Mouse (Mus musculus): Measurements from ENCODE around the gene Oprd1.

Gene Oprd1

DNA sequence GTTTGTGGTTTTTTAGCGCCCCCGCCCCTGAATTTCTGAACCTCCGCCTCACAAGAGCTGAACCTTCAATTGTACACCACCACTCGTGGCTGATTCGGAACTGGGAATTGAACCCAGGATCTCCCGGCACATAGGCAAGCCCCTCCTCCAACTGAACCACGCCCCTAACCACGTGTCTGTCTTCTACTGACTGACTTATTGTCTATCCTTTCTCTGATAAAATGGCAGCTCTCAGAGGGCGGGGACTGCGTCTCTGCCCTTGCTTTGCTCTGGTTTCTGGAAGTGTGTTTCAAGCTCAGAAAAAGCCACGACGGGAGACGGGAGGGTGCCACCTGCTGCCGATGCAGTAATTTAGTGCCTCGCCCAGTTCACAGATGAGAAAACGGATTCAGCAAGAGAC, 10.4 kb downstream of the Oprd1 start:
- DNase-seq (ENCODE audit: low spot score in 2 of 2), result no peak

DNA sequence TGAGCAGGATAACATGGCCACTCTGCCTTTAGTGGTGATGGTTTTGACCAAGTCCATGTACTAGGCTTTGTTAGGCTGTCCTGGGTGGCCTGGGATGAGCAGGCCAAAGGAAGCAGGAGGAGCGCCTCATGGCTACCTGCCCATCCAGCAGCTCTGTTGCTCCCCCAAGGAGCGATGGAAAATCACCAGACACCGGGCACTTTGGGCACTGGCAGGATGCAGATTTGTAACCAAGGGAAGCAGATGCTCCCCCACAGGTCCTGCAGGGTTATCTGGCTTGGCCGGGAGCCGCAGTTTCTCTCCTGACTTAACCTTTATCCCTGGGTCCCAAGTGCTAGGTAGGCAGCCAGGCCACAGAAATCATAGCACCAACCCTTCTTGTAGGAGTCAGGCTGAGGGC, 10.9 kb downstream of the Oprd1 start:
- DNase-seq (ENCODE audit: low spot score in 2 of 2), result no peak

DNA sequence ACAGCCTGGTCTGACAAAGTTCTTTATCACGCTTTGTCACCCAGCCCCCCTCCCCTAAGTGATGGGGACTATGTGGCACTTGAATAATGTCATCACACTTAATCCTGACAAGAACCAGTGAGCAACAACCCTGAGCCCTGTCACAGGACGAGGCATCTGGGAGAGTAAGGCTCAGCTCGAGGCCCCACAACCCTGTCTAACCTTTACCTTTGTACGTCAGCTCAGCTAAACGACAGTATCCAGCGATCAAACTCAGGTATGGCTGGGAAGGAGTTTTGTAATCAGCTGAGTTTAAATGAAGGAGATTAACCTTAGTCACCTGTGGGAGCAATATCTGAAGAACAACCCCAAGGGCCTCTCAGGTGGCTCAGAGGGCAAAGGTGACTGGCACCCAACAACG, 12.0 kb downstream of the Oprd1 start:
- no peak for DNase-seq (ENCODE audit: low spot score in 2 of 2)

DNA sequence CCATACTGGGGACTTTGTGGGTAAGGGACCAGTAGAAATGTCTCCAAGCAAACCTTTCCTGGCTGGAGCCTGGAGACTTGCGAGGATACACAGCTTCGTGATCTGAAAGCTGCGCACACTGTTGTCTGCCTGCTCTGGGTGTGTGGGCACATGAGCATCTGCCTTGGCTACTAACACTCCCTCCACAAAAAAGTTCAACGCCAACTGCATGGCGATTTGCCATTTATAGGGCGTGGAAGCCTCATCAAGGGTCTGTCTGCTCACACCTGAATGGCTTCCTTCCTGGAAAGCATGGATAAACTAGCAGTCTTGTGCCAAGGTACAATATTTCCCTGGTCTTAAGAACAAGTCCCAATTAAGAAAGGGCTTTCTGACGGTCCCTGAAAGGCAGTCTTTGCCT, 12.5 kb downstream of the Oprd1 start:
- DNase-seq (ENCODE audit: low spot score in 2 of 2), result no peak

DNA sequence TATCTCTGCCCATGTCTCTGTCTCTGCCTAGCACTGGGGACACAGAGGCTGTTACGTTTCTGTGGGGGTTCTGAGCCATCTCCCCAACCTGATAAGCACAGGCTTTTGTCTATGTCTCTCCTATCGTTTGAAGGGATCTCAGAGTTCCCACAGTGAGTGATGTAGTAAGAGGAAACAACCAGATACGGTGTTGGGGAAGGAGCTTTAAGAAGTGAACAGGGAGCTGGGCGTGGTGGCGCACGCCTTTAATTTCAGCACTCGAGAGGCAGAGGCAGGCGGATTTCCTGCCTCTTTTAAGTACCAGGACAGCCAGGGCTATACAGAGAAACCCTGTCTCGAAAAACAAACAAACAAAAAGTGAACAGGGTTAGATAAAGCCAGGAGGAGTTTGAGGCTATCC, 13.2 kb downstream of the Oprd1 start:
- no peak for DNase-seq (ENCODE audit: low spot score in 2 of 2)

DNA sequence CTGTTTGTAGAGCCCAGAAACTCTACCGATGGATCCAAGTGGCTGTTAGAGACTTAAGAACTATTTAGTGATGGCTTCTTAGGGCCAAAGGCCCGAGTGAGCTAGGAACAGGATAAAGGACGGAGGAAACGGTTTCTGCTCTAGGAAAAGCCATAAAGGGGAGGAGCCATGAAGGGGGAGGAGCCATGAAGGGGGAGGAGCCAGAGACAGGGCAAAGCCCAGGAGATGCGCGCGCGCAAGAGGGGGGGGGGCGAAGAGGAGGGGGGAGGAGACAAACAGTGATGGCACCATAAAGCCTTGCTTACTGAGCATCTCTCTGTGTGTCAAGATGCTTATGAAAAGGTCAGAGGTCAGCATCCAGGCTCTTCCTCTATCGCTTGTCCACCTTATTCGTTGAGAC, 13.6 kb downstream of the Oprd1 start:
- no peak for DNase-seq (ENCODE audit: low spot score in 2 of 2)

DNA sequence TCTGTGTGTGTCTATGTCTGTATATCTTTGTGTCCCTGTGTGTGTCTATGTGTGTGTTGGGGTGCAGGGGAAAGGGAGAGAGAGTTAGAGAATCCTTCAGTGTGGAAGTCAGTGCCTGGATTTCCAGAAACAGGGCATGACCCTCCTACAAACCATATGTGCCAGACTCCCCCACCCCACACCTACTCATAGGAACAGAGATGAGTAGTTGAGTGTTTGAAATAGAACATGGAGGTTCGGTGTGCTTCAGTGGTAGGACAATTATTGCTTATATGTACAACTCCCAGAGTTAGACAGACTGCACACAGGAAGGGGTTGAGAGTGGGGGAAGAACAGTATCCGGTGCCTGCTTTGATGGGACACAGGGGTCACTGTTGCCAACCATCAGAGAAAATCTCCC, 14.2 kb downstream of the Oprd1 start:
- DNase-seq (ENCODE audit: low spot score in 2 of 2), result no peak

DNA sequence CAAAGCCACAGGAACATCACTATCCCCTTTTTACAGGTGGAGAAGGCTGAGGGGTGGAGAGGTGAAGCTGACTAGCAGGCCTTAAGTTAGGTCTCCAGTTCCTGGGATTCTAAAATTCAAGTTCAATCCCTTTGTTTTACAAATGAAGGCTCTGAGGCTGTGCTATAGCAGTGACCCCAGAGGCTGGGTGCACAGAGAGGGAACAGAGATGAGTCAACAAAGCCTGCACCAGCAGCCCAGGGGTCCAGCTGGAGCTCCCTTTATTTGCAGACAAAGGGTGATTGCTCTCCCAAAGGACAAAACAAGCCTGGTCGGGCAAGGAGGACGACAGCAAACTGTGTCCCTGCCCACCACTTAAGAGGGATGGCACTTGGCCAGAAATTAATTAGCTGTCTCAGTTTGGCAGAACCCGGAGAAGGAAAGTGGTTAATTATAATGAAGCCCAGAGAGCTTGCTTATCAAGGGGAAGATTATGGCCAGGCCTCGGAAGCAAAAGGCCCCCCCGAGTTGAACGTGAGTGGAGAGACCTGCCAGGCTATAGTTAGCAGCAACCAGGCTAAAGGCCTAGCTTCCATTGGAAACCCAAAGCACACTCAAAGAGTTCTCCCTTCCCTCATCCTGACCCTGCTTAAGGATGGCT, 15.2 kb downstream of the Oprd1 start:
- DNase-seq (ENCODE audit: low spot score in 2 of 2), result peak; percentile 34 to 42

DNA sequence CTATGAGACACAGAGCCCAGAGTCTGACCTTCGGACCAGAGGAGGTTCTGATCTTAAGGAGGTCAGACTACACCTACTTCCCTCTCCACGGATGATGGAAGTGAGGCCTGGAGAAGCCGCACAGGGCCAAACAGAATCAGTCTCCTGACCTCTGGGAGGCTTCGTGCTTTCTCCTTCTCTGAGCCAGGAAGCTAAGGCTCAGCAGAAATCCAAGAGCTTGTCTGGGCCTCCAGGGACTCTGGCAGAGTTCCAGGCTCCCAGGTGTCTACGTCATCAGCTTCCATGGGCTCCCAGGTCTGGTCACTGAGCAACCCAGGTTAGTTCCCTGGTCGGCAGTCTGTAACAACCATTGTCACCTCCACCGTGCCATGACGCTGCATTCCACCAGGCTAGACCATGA, 17.2 kb downstream of the Oprd1 start:
- no peak for DNase-seq (ENCODE audit: low spot score in 2 of 2)

DNA sequence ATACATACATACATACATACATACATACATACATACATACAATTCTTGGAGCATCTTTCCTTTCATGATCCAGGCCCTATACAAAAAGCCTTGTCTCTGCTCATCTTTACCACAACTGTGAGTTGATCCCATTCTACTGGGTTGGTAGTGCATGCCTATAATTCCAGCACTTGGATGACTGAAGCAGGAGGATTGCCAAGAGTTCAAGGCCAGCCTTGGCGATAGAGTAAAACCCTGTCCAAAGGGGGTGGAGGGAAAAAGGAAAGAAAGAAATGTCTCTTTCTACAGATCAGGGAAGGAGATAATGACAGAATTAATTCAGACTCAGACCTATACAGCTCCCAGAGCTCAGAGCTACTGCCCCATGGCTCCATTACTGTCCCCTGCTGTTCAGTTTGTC, 21.1 kb downstream of the Oprd1 start:
- DNase-seq (ENCODE audit: low spot score in 2 of 2), result no peak

DNA sequence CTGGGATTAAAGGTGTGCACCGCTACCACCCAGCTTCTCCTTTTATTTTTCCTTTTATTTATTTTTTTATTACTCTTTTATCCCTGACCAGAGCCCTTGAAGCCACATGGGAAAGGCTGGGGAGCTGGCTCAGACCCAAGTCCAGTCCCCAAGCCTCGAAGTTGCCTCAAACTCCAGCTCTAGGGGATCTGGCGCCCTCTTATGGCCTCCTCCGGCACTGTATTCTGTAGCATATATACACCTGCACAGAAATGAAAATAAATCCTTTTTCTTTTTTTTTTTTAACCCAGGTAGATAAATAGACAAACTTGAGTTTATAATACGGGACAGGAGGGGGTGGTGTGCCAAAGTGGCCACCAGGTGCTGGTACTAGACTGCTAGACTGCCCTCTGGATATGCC, 22.6 kb downstream of the Oprd1 start:
- DNase-seq (ENCODE audit: low spot score in 2 of 2), result no peak

DNA sequence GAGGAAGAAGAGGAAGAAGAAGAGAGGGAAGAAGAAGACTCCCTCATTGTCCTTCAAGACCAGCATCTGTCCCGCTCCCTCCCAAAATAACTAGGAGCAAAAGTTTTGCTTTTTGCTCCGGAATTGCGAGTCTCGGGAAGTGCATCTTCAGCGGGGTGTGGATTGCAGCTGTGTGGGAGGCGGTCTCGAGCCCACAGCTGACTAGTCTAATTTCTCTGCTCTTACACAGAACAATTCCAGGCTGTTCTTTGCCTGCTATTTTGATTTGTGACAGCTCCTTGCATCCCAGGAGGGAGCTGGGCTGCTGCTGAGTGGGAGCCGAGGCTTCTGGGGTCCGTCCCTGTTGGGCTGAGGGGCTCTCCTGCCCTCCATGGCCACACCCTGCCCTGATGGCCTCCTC, 24.7 kb downstream of the Oprd1 start:
- DNase-seq (ENCODE audit: low spot score in 2 of 2), result no peak

DNA sequence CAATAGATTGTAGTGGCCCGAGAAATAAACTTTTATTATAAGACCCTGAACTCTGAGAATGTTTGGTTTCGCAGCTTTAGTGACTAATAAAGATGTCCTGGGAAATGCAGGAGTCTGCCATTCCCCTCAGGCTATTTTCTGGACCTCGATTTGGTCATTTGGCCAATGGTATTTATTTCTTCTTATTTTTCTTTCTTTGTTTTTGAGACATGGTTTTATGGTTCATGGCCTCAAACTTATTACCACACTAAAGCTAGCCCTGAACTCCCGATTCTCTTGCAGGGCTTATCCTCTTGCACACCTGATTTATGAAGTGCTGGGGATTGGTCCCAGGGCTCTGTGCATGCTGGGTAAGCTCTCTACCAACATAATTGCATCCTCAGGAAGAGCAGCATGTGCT, 28.0 kb downstream of the Oprd1 start:
- DNase-seq (ENCODE audit: low spot score in 2 of 2), result no peak

DNA sequence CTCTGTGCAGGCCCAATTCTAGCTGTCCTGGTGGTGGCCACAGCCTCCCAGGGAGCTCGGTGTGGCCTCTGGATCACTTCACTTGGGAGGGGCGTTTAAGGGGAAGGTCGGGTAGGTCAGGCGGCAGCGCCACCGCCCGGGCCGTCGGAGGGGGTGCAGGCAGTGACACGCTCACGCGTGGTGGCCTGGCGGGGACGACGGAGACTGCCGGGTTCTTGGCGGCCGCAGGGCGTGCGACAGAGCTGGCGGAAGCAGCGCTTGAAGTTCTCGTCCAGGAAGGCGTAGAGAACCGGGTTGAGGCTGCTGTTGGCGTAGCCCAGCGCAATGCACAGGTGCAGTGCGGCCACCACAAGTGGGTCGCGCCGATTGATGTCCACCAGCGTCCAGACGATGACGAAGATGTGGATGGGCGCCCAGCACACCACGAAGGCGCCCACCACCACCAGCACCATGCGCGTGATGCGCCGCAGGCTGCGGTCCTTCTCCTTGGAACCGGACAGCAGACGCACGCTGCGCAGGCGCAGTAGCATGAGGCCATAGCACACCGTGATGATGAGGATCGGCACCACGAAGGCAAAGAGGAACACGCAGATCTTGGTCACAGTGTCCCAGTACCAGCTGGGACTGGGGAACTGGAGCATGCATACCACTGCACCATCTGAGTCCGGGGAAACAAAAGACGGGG, 30.7 kb downstream of the Oprd1 start:
- no peak for DNase-seq (ENCODE audit: low spot score in 2 of 2)

DNA sequence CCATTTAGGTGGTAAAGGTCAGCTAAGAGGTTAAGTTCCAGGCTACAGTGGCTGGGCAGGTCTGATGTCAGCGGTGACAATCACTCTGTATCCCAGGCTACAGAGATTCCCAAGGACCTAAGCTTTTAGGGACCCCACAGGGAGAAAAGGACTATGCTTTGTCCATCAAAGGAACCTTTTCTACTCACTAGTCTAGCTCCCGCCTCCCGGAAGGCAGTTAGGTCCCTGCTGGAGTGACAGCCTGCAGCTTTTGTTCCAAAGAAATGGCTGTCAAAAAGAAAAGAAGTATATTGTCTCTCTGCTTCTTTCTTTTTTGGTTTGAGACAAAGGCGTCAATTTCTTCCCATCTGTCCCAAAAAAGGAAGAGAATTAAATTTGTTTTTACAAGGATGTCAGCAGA, 33.1 kb downstream of the Oprd1 start:
- DNase-seq (ENCODE audit: low spot score in 2 of 2), result no peak

DNA sequence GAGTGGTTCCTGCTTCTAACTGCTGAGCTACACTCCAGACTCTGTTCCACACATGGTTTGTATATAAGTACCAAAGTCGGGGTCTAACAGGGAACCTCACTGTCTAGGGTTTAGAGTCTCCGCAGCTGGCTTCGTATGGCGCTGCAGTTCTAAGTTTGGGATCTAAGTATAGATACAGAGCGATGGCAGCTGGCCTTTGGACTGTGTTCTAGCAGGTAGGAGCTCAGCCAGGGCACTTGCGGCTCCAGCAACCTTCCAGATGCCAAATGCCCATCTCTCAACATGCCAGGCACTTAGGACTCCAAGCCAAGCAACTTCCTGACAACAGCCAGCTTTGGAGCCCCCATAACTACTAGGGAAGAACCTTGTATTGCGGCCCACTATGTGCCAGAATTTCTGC, 36.1 kb downstream of the Oprd1 start:
- no peak for DNase-seq (ENCODE audit: low spot score in 2 of 2)

DNA sequence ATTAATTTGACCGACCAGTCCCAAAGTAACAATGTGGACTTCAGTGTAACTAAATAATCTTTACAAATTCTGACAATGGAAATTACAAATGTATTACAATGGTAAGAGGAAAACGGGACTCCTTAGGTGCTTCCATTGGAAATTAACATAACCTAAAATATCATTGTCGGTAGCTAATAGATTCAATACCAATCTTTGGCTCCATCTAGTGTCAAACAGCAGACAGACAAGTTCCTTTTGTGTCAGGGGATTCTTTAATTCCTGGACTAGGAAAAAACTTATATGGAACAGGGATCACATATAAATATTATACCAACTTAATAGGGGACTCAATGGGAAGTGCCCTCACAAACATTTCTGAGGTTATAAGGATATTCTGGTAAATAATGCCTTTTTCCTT, 43.1 kb downstream of the Oprd1 start:
- no peak for DNase-seq (ENCODE audit: low spot score in 2 of 2)

DNA sequence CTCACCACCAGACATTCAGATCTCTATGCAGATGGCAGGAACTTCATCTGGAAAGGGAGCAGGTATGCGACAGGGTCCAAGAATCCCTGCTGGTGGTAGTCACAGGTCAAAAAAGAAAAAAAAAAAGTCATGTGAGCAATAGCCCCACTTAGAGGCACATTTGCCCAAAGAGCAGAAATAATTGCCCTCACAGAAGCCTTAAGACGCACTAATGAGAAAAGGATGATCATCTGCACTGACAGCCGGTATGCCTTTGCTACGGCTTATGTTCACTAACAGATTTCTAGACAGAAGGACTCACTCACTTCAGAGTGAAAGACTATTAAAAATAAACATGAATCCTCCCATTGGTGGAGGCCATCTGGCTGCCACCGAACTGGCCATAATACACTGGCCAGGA, 44.7 kb downstream of the Oprd1 start:
- DNase-seq (ENCODE audit: low spot score in 2 of 2), result no peak

DNA sequence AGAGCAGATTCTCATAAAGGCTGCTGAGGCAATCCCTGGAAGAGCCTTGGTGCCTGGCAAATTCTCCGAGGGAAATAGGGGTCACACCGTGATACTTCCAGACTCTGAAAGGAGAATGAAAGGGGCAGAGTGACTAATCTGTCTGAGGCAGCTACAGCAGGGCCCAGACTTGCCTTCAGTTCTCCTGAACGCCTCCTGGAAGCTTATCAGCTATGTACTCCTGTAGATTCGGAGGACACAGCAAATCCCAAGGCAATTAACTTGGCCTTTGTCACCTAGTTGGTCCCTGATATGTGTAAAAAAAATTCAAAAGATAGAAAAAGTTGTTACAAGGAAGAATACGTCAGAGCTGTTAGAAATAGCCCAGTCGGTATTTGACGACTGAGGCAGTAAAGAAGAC, 49.2 kb downstream of the Oprd1 start:
- DNase-seq (ENCODE audit: low spot score in 2 of 2), result no peak

DNA sequence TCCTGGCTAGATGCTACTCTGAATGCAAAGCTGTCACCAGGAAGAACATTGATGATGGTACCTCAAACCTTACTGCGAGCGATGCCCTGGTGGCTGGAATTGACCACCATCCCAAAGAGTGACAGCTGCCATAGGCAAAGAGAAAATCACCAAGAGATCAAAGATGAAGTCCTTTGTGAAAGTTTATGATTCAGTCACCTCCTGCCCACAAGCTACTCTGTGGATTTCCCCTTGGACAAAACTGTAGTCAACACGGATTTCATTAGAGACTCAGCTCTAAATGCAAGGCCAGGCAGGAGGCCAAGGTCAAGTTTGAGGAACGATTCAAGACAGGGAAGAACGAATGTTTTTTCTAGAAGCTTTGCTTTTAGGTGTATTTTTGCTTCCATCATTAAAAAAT, 50.4 kb downstream of the Oprd1 start:
- no peak for DNase-seq (ENCODE audit: low spot score in 2 of 2)

DNA sequence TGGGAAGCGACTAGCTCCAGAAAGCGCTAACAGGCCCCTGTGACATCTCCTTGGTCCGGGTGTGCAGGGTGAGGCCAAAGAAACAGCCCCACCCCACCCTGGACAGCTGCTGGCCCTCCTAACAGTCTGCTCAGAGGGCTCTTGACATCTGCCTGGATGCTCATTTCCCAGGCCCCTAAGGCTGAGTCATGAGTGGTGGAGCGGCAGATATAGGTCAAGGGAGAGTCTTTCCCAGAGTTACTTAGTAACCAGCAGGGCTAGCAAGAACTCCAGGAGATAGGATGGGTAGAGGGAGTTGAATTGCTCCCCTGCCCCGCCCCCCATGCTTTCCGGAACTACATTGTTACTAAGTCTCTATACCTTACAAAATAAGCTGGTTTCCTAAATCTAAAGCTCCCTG, 51.1 kb downstream of the Oprd1 start:
- no peak for DNase-seq (ENCODE audit: low spot score in 2 of 2)

DNA sequence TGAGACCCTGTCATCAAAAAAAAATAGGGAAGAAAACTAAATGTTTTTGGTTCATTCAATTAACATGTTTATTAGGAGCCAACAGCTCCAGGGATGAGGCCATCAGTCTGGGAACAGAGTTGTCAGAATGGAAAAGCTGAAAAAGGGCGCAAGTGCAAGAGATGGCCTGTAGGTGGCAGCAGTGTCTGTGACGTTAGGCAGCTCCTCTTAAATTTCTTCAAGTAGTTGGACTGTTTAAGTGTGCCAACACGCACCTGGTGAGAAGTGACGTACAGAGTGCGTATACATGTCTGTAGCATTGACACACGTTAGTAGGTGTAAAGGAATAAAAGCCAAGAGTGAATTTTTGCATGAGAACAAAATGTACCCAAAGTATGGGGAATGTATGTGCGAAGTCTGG, 55.4 kb downstream of the Oprd1 start:
- peak in 1 of 2 experiments; percentile 50 for DNase-seq (ENCODE audit: low spot score in 2 of 2)

DNA sequence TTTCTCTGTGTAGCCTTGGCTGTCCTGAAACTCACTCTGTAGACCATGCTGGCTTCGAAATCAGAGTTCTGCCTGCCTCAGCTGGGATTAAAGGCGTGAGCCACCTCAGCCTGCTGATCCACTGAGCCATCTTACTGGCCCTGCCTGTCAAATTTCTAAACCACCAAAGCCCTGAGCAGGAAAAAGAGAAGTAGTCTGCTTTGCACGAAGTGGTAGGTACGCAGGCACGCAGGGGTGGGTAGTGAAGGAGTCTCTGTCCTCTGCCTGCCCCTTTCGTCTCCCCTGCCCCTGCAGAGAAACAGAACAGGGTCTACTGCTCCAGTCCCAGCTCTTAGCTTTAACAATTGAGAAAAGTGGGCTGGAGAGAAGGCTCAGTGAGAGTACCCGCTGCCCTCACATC, 59.2 kb downstream of the Oprd1 start:
- DNase-seq (ENCODE audit: low spot score in 2 of 2), result no peak

DNA sequence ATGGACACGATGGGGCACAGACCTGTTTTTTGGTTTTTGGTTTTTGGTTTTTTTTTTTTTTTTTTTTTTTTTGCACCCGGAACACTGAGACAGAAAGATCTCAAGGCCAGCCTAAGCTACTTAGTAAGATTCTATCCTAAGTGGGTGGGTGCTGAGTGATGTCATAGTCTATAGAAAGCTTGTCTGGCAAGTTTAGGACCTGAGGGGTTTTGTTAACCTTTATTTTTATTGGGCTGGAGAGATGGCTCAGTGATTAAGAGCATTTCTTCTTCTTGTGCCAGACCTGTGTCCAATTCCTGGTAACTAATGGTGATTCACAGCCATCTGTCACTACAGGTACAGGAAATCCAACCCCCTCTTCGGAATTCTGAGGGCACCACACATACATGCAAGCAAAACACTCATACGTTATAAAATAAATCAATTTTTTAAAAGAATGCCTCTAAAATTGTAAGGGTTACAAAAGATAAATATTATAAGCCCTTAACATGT, 63.7 kb downstream of the Oprd1 start:
- DNase-seq (ENCODE audit: low spot score in 2 of 2), result no peak
